Mouse (Mus musculus) left cerebral cortex, postnatal 14 days (tissue): ENCODE data around the gene Acot1. TPM values are rescaled to one million over a fixed set of nuclear protein-coding genes. Genes with fewer than 3 reads are reported as not detected.
"Not testable (repeated sequence)": the region's sequence is repeated elsewhere in the genome, so short reads cannot be mapped to it uniquely, and the experiment has no call there.

Experiments used
- DNase-seq, 2 experiments: peaks; one replicate each; pipeline ENCODE4 v3.0.0; 2021 to 2022; ENCODE audit warnings: low spot score in 2 of 2, mixed read lengths in 1 of 2
- intact Hi-C: fragments of 180-260 bp; cut with DNase I; formaldehyde crosslinking; loops from one replicate; pipeline ENCODE4 v1.15.1; 2025
- long read RNA-seq, 2 experiments: library from polyadenylated mRNA; stranded (forward); transcript quantifications; one replicate each; pipeline ENCODE4 v2.0.0; 2021
- total RNA-seq, 2 experiments: library from RNA; stranded (reverse); gene quantifications; 2 replicates each; pipeline ENCODE4 v1.2.3; 2021

The Acot1 gene
- 10 to 100 TPM; 10.4 to 17.0 TPM for total RNA-seq
- long read RNA-seq, experiment 1, transcript Acot1-201 (3 exons, 2,272 nt): major isoform, 16 of 17 reads
- long read RNA-seq, experiment 1, partial matches to known transcripts: 0 of 17 reads
- long read RNA-seq, experiment 1, other reads (novel, unspliced or antisense): 1 of 17 reads
- long read RNA-seq, experiment 2, transcript Acot1-201 (3 exons, 2,272 nt): major isoform, 16 of 16 reads
- long read RNA-seq, experiment 2, partial matches to known transcripts: 0 of 16 reads
- long read RNA-seq, experiment 2, other reads (novel, unspliced or antisense): 0 of 16 reads

DNA sequence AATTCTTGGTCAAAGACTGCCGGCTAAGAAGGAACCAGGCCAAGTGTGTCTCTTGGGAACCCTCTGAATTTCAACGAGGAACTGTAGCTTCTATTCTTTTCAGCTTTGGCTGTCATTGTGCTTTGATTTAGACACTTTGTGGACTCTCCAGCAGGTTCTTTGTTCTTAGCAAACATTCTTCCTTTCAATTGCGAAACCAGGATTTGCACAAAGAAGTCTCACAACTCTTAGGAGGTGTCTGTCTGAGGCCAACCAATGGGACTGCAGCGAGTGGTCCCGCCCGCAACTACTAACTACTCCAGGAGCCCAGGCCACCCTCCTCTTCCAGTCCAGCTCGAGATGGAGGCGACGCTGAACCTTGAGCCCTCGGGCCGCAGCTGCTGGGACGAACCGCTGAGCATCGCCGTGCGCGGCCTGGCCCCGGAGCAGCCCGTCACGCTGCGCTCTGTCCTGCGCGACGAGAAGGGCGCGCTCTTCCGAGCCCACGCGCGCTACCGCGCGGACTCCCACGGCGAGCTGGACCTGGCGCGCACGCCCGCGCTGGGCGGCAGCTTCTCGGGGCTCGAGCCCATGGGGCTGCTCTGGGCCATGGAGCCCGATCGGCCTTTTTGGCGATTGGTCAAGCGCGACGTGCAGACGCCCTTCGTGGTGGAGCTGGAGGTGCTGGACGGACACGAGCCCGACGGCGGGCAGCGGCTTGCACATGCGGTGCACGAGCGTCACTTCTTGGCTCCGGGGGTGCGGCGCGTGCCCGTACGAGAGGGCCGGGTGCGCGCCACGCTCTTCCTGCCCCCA lies at the start of gene Acot1:
Acot1 (plus strand) TSS at position 320 of the 795 bp plus-strand sequence.
- intact Hi-C loops: not testable (repeated sequence)
- peak; percentile 63 to 70 for DNase-seq

- intact Hi-C loops: no loop called here
Observed at GRCm38 (mm10) chr12:83965235-83965634, 44.1 kb upstream of the Acot1 start.

DNA sequence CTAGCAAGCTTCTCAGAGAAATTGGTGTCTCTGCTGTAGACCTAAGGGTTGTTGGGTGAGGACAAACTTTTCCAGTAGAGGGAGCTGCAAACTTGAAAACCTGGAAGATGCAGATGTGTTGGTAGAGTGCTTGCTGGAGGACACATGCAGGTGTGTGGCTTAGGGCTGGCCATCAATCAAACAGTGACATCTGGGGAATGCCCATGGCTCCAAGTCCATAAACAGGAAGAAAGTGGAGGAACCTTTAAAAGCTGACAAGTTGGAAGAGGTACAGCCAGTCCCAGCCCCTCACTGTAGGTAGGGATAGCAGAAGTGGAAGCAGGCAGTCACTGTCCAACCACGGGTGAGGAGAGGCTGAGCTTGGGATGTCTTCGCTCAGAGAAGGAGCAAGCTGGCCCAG lies 37.2 kb upstream of the Acot1 start:
- peak; percentile 46 to 58 for DNase-seq
- intact Hi-C loops: loop anchor here (2.0 to 5.0 kb wide), 2 partner anchors 59 to 90 kb away; no protein-coding TSS in a partner anchor

More at GRCm38 (mm10) chr12:83965235-83965634, 44.1 kb upstream of the Acot1 start:
- DNase-seq: no peak

- intact Hi-C loops: no loop called here
- DNase-seq: no peak
Observed at GRCm38 (mm10) chr12:83978862-83979261, 30.4 kb upstream of the Acot1 start.

- intact Hi-C loops: no loop called here
Observed at GRCm38 (mm10) chr12:83981615-83982014, 27.7 kb upstream of the Acot1 start.

GRCm38 (mm10) chr12:83984752-83985151 lies 24.5 kb upstream of the Acot1 start, which contains the start of gene Heatr4:
Gene Heatr4, minus strand, starts transcription at chr12:83984852.
- DNase-seq: no peak
- intact Hi-C loops: no loop called here

More at GRCm38 (mm10) chr12:83981615-83982014, 27.7 kb upstream of the Acot1 start:
- no peak for DNase-seq

DNA sequence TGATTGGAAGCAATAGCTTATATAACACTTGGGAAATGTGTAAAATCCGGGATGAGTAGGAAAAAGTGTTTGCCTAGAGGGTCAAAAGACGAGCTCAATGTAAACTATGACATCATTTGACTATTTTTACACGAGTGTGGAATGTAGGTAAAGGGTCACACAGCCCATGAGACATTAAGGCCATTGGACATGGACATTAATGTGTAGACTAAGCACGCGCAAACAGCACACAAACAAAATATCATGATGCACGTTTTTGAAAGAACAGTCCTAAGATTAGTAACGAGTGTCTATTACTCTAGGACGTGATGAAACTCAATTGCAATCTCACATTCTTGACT lies 22.1 kb upstream of the Acot1 start:
- intact Hi-C loops: no loop called here
- no peak for DNase-seq

DNA sequence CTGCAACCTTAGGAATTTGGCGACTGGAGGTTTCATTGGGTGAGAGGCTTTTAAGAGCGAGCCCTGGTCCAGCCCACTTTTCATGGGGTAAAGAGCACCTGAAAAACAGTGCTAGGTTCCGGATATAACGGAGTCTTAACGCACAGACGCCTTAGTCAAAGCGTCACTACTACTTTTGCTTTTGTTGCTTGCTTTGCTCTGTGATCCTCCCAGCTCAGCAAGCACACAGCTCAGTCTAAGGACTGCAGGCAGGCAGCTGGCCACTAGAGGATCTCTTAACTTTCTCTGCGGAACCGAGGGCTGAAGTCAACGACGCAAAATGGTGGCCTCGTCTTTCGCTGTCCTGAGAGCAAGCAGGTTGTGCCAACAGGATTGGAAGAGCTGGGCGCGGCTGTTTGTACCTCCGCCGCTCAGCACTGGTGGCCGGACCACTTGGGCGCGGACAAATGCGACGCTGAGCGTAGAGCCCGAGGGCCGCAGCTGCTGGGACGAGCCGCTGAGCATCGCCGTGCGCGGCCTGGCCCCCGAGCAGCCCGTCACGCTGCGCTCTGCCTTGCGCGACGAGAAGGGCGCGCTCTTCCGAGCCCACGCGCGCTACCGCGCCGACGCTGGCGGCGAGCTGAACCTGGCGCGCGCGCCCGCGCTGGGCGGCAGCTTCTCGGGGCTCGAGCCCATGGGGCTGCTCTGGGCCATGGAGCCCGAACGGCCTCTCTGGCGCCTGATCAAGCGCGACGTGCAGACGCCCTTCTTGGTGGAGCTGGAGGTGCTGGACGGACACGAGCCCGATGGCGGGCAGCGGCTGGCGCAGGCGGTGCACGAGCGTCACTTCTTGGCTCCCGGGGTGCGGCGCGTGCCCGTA lies 21.5 kb upstream of the Acot1 start, which contains the start of gene Acot2:
Acot2 (plus strand) TSS at position 279 of the 859 bp plus-strand sequence.
- intact Hi-C loops: no loop called here
- peak; percentile 73 to 87 for DNase-seq

- no peak for DNase-seq
- intact Hi-C loops: no loop called here
Observed at GRCm38 (mm10) chr12:83988483-83988882, 20.8 kb upstream of the Acot1 start.

DNA sequence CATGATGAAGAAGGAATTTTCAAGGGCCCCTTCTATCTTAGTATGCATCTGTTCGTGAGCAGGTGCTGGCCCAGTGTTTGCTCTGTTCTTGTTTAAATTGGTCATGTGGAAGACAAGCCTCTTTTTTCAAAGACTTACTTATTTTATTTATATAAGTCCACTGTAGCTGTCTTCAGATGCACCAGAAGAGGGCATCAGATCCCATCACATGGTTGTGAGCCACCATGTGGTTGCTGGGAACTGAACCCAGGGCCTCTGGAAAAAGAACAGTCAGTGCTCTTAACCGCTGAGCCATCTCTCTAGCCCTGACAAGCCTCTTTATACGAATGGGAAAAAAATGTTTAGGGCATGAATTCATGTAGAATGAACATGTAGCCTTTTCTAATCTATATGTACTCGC lies 19.9 kb upstream of the Acot1 start:
- intact Hi-C loops: no loop called here

DNA sequence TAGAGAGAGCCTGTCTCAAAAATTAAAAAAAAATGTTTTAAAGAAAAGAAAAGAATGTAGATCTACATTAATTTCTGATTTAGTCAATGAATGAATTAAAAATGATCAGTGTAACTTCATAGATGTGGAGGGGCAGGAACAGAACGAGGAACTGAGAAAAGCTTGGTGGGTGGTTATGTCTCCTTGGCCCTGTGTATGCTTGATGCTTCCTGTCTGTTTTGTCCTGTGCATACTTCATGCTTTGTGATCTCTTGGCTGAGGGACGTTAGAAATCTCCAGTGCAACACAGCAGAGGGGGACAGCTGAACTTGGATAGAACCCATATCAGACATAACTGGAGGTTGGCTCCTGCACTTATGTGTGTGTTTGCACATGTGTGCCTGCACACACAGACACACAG lies 12.1 kb upstream of the Acot1 start:
- intact Hi-C loops: no loop called here
- DNase-seq: no peak

More for the DNA sequence above, 19.9 kb upstream of the Acot1 start:
- DNase-seq: no peak

- DNase-seq: peak in 1 of 2 experiments; percentile 23
- intact Hi-C loops: no loop called here
Observed at GRCm38 (mm10) chr12:83998341-83999107, 10.8 kb upstream of the Acot1 start.

DNA sequence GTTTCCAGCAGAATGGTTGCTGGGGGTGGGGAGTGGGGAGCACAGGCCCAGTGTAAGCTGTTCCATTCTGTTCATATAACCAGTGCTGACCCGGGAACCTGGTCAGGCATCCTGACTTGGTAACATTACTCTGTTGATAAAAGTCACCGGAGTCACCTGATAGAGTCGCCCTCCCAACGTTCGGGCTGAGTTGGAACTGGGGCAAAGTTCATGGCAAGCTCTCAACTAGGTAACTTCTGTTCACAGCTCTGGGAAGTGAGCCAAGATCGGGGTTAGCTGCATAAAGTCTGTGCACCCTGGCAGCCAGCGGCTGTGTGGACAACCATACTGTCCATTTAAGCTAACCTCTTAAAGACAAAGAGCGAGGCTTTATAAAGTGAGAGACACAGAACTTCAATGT lies 10.1 kb upstream of the Acot1 start:
- intact Hi-C loops, DNase-seq: not testable (repeated sequence)

DNA sequence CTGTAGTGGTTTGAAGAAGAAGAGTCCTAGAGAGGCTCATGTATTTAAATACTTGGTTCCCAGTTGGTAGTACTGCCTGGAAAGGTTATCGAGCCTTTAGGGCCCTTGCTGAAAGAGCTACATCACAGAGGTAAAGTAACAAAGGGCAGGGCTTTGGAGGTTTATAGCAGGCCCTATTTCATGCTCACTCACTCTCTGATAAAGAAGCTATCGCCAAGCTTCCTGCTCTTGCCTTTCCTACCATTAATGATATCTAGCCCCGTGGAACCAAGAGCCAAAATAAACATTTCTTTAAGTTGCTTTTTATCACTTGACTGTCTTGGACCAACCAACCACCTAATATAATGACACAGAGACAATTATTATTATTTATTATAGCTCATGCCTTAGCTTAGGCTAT lies 8.9 kb upstream of the Acot1 start:
- no peak for DNase-seq
- intact Hi-C loops: no loop called here

- intact Hi-C loops: no loop called here
Observed at GRCm38 (mm10) chr12:84003866-84004265, 5.4 kb upstream of the Acot1 start.

GRCm38 (mm10) chr12:84008251-84008650 lies 1.0 kb upstream of the Acot1 start:
- intact Hi-C loops: no loop called here
- no peak for DNase-seq

More at GRCm38 (mm10) chr12:84003866-84004265, 5.4 kb upstream of the Acot1 start:
- DNase-seq: no peak

DNA sequence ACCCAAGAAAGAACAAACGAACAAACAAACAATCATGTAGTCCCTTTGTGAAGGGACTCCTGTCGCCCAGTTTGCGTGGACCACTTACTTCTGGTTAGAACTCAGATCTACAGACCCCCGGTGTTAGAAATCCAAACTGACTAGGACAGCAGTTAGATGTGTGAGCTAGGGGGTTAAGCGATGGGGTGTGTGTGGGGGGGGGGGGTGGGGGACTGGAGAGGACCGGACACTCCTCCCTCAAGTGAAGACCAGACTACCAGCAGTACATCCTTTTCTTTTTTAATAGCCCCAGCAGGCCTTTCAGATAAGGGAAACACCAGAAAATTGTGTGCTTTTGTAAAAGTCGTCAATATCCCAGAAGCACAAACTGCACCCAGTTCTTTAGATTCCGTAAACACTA lies 561 bp upstream of the Acot1 start:
- DNase-seq: no peak
- intact Hi-C loops: no loop called here

DNA sequence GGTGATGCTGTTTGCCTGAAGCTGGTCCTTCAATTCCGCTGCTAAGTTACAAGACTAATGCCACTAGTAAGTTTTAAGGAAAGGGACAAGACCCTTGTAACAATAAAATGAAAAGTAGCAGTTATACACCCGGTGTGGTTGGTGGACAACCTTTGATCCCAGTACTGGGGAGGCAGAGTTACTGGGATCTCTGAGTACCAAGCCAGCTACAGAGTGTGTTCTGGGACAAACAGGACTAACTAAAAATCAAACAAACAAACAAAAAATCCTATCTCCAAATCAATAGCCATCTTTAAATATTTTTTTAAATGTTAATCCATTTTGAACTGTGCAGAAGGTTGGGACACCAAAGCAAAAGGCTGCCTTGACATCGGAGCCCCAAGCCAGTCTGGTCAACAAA lies 911 bp downstream of the Acot1 start:
- intact Hi-C loops: no loop called here
- DNase-seq: no peak
